Mouse (Mus musculus) kidney, adult 2 months (tissue): ENCODE measurements around the gene Cxcl14.

Experiments used
- CTCF ChIP-seq: fragments of 200-500 bp; conservative IDR thresholded peaks from 2 replicates; pipeline ENCODE4 v1.5.1; 2011; ENCODE audit warnings: low read depth, mild to moderate bottlenecking, control low read depth, low read length, moderate library complexity, mixed read lengths; ENCODE audit not compliant: insufficient read depth, insufficient read length
- POLR2A ChIP-seq: fragments of 200-500 bp; IDR thresholded peaks from one replicate; pipeline ENCODE4 v1.6.1; 2011; ENCODE audit warnings: low read depth, low read length, control low read depth

DNA sequence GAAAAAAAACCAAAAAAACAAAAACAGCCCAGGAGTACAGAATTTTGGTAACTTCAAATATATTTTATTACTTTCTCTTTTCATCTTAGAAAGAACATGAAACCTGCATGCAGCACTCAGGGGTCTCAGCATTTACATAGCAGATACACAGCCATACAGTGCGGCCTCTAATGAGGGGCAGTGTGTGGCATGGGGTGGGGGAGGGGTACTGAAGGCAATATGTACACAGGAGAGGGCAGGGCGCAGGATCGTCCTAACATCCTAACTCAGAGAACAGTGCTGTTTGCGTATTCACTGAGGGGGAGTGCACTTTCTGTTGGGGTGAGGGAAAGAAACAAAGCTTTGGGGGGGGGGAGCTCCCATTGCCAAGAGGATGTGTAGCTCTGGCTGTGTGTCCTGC, 7.8 kb downstream of the Cxcl14 start:
- TF ChIP-seq POLR2A (no peak), CTCF (no peak)
